Mouse (Mus musculus): ENCODE data around the gene Gm21887. TPM values are rescaled to one million over a fixed set of nuclear protein-coding genes. Genes with fewer than 3 reads are reported as not detected.
"Not testable (repeated sequence)": the region's sequence is repeated elsewhere in the genome, so short reads cannot be mapped to it uniquely, and the experiment has no call there.

The Gm21887 gene
- polyA plus RNA-seq, 1 experiment = 1,607 TPM

DNA sequence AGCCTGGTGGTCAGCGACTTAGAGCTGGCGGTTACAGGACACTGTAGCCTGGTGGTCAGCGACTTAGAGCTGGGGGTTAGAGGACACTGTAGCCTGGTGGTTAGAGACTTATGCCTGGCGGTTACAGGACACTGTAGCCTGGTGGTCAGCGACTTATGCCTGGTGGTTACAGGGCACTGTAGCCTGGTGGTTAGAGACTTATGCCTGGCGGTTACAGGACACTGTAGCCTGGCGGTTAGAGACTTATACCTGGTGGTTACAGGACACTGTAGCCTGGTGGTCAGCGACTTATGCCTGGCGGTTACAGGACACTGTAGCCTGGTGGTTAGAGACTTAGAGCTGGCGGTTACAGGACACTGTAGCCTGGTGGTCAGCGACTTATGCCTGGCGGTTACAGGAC, 6.4 kb downstream of the Gm21887 start:
- H3K27me3 ChIP-seq (ENCODE audit: control insufficient read depth, insufficient read depth, low read length); DNase-seq; H3K4me1 ChIP-seq (replicated peaks; ENCODE audit: control insufficient read depth, insufficient read depth, low read length); H3K27ac ChIP-seq (ENCODE audit: control insufficient read depth, insufficient read depth, low read length); H3K4me3 ChIP-seq (ENCODE audit: control insufficient read depth, insufficient read depth, low read length): not testable (repeated sequence)
- WGBS = 94% methylated on average over 10 of the region's 12 CpGs
- H3K36me3 ChIP-seq (ENCODE audit: control insufficient read depth, insufficient read depth, low read length) = peaks cover 30% of the 10 kb centered on the region

- H3K27ac ChIP-seq (ENCODE audit: control insufficient read depth, insufficient read depth, low read length); H3K27me3 ChIP-seq (ENCODE audit: control insufficient read depth, insufficient read depth, low read length); H3K4me1 ChIP-seq (replicated peaks; ENCODE audit: control insufficient read depth, insufficient read depth, low read length): not testable (repeated sequence)
- WGBS = 68% methylated on average over 27 of the region's 27 CpGs
- peaks cover 30% of the 10 kb centered on the region for H3K36me3 ChIP-seq (ENCODE audit: control insufficient read depth, insufficient read depth, low read length)
- H3K4me3 ChIP-seq (ENCODE audit: control insufficient read depth, insufficient read depth, low read length) = peak overlapping the region; percentile 0; the same call in 1 of the 2 replicates
- DNase-seq = peak; percentile 100
These were observed 8.1 kb downstream of the Gm21887 start for GRCm38 (mm10) chrX:170017333-170018245.

DNA sequence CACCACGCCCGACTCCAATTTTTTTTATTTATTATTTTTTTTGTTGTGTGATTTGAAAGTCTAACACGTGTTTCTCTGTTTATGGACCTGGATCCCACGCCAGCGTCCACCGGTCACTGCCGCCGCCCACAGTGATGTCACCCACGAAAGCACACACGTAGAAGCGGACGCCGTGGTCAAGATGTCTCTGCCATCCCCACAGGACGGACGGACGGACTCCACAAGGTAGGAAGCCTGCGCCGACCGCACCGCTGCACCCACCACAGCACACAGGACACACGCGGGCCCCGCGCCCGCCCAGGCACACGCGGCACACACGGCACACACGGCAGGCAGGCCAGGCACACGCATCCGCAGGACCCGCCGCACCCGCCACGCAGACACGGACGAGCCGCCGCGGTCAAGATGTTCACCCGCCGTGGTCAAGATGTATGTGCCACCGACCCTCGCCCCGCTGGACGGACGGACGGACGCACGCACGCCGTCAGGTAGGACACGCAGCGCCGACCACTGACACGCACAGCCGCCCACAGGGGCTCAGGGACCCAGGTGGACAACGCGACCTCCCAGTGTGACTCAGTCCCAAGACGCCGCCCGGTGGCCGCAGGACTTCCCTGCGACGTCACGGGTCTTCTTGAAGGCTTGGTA, 9.2 kb downstream of the Gm21887 start:
- not testable (repeated sequence) for H3K27ac ChIP-seq (ENCODE audit: control insufficient read depth, insufficient read depth, low read length); H3K4me3 ChIP-seq (ENCODE audit: control insufficient read depth, insufficient read depth, low read length); H3K27me3 ChIP-seq (ENCODE audit: control insufficient read depth, insufficient read depth, low read length); H3K4me1 ChIP-seq (replicated peaks; ENCODE audit: control insufficient read depth, insufficient read depth, low read length)
- WGBS = 89% methylated on average over 66 of the region's 66 CpGs
- peaks cover 30% of the 10 kb centered on the region for H3K36me3 ChIP-seq (ENCODE audit: control insufficient read depth, insufficient read depth, low read length)
- DNase-seq = peak; percentile 79

DNA sequence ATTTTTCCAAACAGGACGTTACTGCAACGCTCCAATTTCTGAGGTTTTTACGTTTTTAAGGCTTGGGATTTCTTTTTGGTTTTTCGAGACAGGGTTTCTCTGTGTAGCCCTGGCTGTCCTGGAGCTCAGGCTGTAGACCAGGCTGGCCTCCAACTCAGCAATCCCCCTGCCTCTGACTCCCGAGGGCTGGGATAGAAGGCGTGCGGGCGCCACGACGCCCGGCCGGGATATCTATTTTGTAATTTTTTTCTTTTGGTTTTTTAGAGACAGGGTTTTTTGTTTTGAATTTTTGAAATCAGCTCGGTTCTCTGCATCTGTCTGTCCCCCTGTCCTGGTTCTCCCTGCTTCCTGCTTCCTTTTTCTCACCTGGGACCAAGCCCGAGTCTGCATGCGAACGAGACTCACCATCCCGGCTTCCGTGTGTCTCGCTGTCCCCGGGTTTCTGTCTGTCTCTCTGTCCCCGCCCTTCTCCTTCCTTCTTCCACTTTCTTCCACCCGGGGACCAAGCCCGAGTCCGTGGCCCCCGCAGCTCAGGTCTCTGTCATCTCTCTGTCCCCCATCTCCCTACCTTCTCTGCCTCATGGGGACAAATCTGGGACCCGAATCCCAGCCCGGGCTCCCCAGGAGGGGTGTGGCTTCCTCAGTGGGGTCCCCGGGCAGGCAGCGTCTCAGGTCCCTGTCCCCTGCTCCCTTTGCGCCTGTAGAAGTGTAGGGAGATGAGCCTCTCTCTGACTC, 9.9 kb downstream of the Gm21887 start:
- peaks cover 30% of the 10 kb centered on the region for H3K36me3 ChIP-seq (ENCODE audit: control insufficient read depth, insufficient read depth, low read length)
- not testable (repeated sequence) for H3K27me3 ChIP-seq (ENCODE audit: control insufficient read depth, insufficient read depth, low read length); H3K4me1 ChIP-seq (replicated peaks; ENCODE audit: control insufficient read depth, insufficient read depth, low read length); H3K4me3 ChIP-seq (ENCODE audit: control insufficient read depth, insufficient read depth, low read length); H3K27ac ChIP-seq (ENCODE audit: control insufficient read depth, insufficient read depth, low read length)
- WGBS = 90% methylated on average over 30 of the region's 30 CpGs
- peak; percentile 69 for DNase-seq

- H3K4me1 ChIP-seq (replicated peaks; ENCODE audit: control insufficient read depth, insufficient read depth, low read length); H3K4me3 ChIP-seq (ENCODE audit: control insufficient read depth, insufficient read depth, low read length); H3K27me3 ChIP-seq (ENCODE audit: control insufficient read depth, insufficient read depth, low read length); H3K27ac ChIP-seq (ENCODE audit: control insufficient read depth, insufficient read depth, low read length): not testable (repeated sequence)
- 62% methylated on average over 14 of the region's 14 CpGs for WGBS
- DNase-seq = peak; percentile 100
- peaks cover 30% of the 10 kb centered on the region for H3K36me3 ChIP-seq (ENCODE audit: control insufficient read depth, insufficient read depth, low read length)
These were observed 10.7 kb downstream of the Gm21887 start for GRCm38 (mm10) chrX:170019954-170020689.

DNA sequence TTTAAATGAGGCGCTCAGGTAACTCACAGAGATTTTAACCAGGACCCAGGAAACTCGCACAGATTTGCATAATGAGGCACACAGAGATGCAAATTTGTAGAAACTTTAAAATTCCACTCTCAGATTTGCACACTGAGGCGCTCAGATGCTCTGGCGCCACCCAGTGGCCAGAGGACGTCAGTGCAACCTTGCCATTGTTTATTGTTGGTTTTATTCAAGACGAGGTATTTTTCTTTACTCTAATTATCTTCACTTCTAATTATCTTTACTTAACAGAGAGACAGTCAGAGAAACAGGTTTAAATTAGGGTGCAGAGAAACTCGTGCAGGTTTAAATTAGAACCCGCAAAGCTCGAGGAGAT, 11.2 kb downstream of the Gm21887 start:
- DNase-seq = peak; percentile 88
- not testable (repeated sequence) for H3K27me3 ChIP-seq (ENCODE audit: control insufficient read depth, insufficient read depth, low read length); H3K27ac ChIP-seq (ENCODE audit: control insufficient read depth, insufficient read depth, low read length); H3K4me1 ChIP-seq (replicated peaks; ENCODE audit: control insufficient read depth, insufficient read depth, low read length); H3K4me3 ChIP-seq (ENCODE audit: control insufficient read depth, insufficient read depth, low read length)
- 54% methylated on average over 9 of the region's 9 CpGs for WGBS
- H3K36me3 ChIP-seq (ENCODE audit: control insufficient read depth, insufficient read depth, low read length) = peaks cover 30% of the 10 kb centered on the region

DNA sequence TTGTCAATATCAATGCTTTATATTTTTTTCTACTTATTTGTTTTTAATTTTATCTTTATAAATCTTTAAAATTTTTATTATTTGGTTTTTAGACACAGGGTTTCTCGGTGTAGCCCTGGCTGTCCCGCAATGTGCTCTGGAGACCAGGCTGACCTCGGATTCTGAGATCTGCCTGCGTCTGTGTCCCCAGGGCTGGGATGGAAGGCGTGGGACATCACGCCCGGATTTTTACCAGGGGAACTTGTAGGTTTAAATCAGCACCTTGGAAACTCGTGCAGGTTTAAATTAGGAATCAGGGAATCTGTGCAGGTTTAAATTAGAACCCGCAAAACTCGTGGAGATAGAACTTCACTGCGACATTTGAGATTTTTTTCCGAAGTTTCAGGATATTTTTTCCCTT, 11.7 kb downstream of the Gm21887 start:
- H3K27ac ChIP-seq (ENCODE audit: control insufficient read depth, insufficient read depth, low read length); DNase-seq; H3K27me3 ChIP-seq (ENCODE audit: control insufficient read depth, insufficient read depth, low read length); H3K4me3 ChIP-seq (ENCODE audit: control insufficient read depth, insufficient read depth, low read length); H3K4me1 ChIP-seq (replicated peaks; ENCODE audit: control insufficient read depth, insufficient read depth, low read length): not testable (repeated sequence)
- H3K36me3 ChIP-seq (ENCODE audit: control insufficient read depth, insufficient read depth, low read length) = peaks cover 30% of the 10 kb centered on the region
- 85% methylated on average over 12 of the region's 12 CpGs for WGBS

- not testable (repeated sequence) for H3K27ac ChIP-seq (ENCODE audit: control insufficient read depth, insufficient read depth, low read length); H3K27me3 ChIP-seq (ENCODE audit: control insufficient read depth, insufficient read depth, low read length); H3K4me1 ChIP-seq (replicated peaks; ENCODE audit: control insufficient read depth, insufficient read depth, low read length); H3K4me3 ChIP-seq (ENCODE audit: control insufficient read depth, insufficient read depth, low read length)
- peak; percentile 79 for DNase-seq
- WGBS = 61% methylated on average over 15 of the region's 15 CpGs
- peaks cover 29% of the 10 kb centered on the region for H3K36me3 ChIP-seq (ENCODE audit: control insufficient read depth, insufficient read depth, low read length)
These were observed 12.4 kb downstream of the Gm21887 start for GRCm38 (mm10) chrX:170021750-170022461.

Data from thymus, adult 2 months (tissue).